Mouse (Mus musculus): ENCODE results near the gene Mrpl17. TPM values are rescaled to one million over a fixed set of nuclear protein-coding genes. Genes with fewer than 3 reads are reported as not detected.

The Mrpl17 gene
- polyA plus RNA-seq, 1 experiment: 346 TPM

DNA sequence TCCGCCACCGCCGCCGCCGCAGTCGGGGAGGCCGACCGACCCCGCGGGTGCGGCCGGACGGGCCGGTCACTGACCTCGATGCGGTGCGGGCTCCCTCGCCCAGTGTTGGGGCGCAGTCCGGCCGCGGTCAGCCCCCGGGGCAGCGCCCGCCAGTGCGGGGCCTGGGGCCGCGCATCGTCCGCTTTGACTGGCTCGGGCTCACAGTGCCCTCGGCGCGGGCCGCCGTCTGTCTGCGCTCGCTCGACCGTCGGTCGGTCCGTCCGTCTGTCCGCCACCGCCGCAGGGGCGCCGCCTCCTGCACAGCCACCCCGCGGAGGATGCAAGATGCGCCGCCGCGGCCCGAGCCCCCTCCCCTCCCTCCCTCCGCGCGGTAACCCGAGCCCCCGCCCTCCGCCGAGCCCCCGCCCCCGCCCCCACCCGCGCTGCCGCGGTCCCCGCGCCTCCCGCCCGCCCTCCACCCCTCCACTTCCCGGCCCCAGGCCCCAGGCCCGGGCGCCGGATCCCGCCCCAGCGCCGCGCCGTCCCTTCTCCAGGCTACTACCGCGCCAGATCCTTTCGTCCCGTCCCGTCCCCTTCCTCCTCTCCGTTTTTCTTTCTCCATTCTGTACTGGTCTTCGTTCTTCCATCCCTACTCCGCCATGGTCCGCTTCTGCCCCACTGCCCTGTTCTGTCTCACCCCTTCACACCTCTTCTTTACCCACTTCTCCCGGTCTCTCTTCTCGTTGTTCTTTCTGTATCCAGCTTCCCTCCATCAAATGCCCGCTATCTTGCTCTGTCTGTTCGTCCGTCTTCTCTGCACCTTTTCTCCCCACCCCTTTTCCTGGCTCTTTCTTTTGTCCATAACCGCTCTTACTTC is 23.4 kb downstream of the Mrpl17 start, which contains the start of gene Dchs1:
Dchs1 (minus strand) TSS at position 370 of the 856 bp plus-strand sequence.
- TF ChIP-seq SRF (IDR thresholded peaks at IDR 0.05; ENCODE audit: control insufficient read depth, insufficient read length, low read depth): no peak
- no peak for TF ChIP-seq REST (IDR thresholded peaks at IDR 0.05; ENCODE audit: insufficient read depth, insufficient read length)
- no peak for TF ChIP-seq POLR2AphosphoS2 (IDR thresholded peaks at IDR 0.05; ENCODE audit: insufficient read length, low read depth)
- TF ChIP-seq MAX (IDR thresholded peaks at IDR 0.05; ENCODE audit: low read depth): no peak
- TF ChIP-seq POLR2A (IDR thresholded peaks at IDR 0.05; ENCODE audit: insufficient read length, low read depth): no peak
- TF ChIP-seq E2F4 (IDR thresholded peaks at IDR 0.05; ENCODE audit: insufficient read depth): no peak
- no peak for TF ChIP-seq USF1 (IDR thresholded peaks at IDR 0.05; ENCODE audit: low read depth)
- TF ChIP-seq MYOG (IDR thresholded peaks at IDR 0.05; ENCODE audit: control insufficient read depth in 1 of 3, insufficient read depth in 1 of 3, insufficient read length in 2 of 3, low read depth in 2 of 3): no peak
- TF ChIP-seq TCF12 (IDR thresholded peaks at IDR 0.05; ENCODE audit: insufficient read depth, poor library complexity, severe bottlenecking): no peak
- TF ChIP-seq TCF3 (IDR thresholded peaks at IDR 0.05; ENCODE audit: insufficient read length, low read depth): no peak
- no peak for TF ChIP-seq CEBPB (IDR thresholded peaks at IDR 0.05; ENCODE audit: insufficient read depth, poor library complexity, severe bottlenecking)
- no peak for TF ChIP-seq MYOD1 (IDR thresholded peaks at IDR 0.05; ENCODE audit: control insufficient read depth in 1 of 3, insufficient read length in 2 of 3, low read depth in 2 of 3)

DNA sequence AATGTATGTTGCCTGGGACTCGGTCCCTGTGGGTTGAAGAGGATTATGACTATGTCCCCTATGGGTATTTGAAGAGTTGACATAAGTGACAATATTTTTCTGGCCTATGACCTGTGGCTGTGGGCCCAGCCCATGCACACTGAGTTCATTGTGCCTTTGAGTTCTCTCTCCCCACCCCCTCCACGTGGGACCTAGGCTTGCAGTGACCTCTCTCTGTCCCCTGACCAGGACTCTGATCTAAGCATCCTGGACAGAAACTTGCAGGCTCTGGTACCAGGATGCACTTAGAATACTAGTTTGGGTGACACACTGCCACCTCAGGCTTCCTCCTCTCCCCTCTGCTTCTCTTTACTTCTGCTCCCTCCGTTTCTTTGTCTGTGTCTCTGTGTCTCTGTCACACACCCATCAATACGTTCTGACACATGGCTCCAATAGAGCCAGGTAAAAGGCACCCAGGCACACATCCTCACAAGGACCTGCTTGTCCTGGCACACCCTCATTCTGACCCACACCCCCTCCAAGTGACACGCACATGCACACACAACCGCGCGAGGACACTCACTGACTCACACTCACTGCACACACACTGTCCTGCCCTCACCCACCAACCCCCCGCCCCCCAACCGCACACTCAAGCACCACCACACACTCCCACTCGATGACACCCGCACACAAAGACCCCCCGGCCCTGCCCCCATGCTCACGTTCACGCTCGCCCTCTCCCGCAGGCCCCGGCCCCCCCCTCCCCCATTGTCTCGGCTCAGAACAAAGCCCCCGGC is 24.2 kb downstream of the Mrpl17 start:
- no peak for TF ChIP-seq TCF3 (IDR thresholded peaks at IDR 0.05; ENCODE audit: insufficient read length, low read depth)
- TF ChIP-seq E2F4 (IDR thresholded peaks at IDR 0.05; ENCODE audit: insufficient read depth): no peak
- no peak for TF ChIP-seq MYOG (IDR thresholded peaks at IDR 0.05; ENCODE audit: control insufficient read depth in 1 of 3, insufficient read depth in 1 of 3, insufficient read length in 2 of 3, low read depth in 2 of 3)
- no peak for TF ChIP-seq CEBPB (IDR thresholded peaks at IDR 0.05; ENCODE audit: insufficient read depth, poor library complexity, severe bottlenecking)
- TF ChIP-seq REST (IDR thresholded peaks at IDR 0.05; ENCODE audit: insufficient read depth, insufficient read length): no peak
- TF ChIP-seq MAX (IDR thresholded peaks at IDR 0.05; ENCODE audit: low read depth): no peak
- no peak for TF ChIP-seq POLR2AphosphoS2 (IDR thresholded peaks at IDR 0.05; ENCODE audit: insufficient read length, low read depth)
- no peak for TF ChIP-seq TCF12 (IDR thresholded peaks at IDR 0.05; ENCODE audit: insufficient read depth, poor library complexity, severe bottlenecking)
- TF ChIP-seq POLR2A (IDR thresholded peaks at IDR 0.05; ENCODE audit: insufficient read length, low read depth): no peak
- no peak for TF ChIP-seq SRF (IDR thresholded peaks at IDR 0.05; ENCODE audit: control insufficient read depth, insufficient read length, low read depth)
- no peak for TF ChIP-seq MYOD1 (IDR thresholded peaks at IDR 0.05; ENCODE audit: control insufficient read depth in 1 of 3, insufficient read length in 2 of 3, low read depth in 2 of 3)
- TF ChIP-seq USF1 (IDR thresholded peaks at IDR 0.05; ENCODE audit: low read depth): no peak
- Histone ChIP-seq H3K27me3 (ENCODE audit: control insufficient read depth, insufficient read depth, insufficient read length) (peaks cover 15% of the 10 kb centered on the region), H3K4me3 (no peak overlapping the region), H3K36me3 (ENCODE audit: control insufficient read depth, insufficient read depth) (no peaks in the 10 kb centered on the region), H3ac (ENCODE audit: control insufficient read depth, insufficient read length) (no peak overlapping the region), H3K4me2 (ENCODE audit: low read depth) (no peak overlapping the region), H3K79me2 (ENCODE audit: control insufficient read depth, insufficient read depth) (no peaks in the 10 kb centered on the region)

More for the DNA sequence above, 23.4 kb downstream of the Mrpl17 start, which contains the start of gene Dchs1:
- Histone ChIP-seq H3K4me3 (no peak within 1 kb of the TSS), H3K27me3 (ENCODE audit: control insufficient read depth, insufficient read depth, insufficient read length) (peaks cover 15% of the 10 kb centered on the region), H3K36me3 (ENCODE audit: control insufficient read depth, insufficient read depth) (no peaks in the 10 kb centered on the region), H3K79me2 (ENCODE audit: control insufficient read depth, insufficient read depth) (no peaks in the 10 kb centered on the region), H3K4me2 (ENCODE audit: low read depth) (peak within 1 kb of the TSS; percentile 44), H3ac (ENCODE audit: control insufficient read depth, insufficient read length) (no peak within 1 kb of the TSS)

DNA sequence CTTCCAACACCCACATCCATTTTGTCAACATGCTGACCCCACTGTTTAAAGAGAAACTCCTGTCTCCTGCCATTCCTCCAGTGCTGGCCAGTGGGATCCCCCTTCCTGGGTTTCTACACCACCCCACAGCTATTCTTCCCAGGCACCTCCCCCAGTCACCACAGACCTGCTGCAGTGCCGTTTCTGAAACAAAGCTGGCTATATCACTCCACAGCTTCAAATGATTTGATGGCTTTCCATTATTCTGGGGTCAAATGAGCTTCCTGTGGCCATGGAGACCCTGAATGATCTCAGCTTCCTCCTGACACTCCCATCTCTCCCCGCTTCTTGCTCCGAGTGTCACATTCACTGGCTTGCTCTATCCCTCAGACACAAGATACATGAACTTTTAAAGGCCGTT is 26.3 kb downstream of the Mrpl17 start:
- no peak for TF ChIP-seq POLR2A (IDR thresholded peaks at IDR 0.05; ENCODE audit: insufficient read length, low read depth)
- TF ChIP-seq MYOD1 (IDR thresholded peaks at IDR 0.05; ENCODE audit: control insufficient read depth in 1 of 3, insufficient read length in 2 of 3, low read depth in 2 of 3): no peak
- TF ChIP-seq MYOG (IDR thresholded peaks at IDR 0.05; ENCODE audit: control insufficient read depth in 1 of 3, insufficient read depth in 1 of 3, insufficient read length in 2 of 3, low read depth in 2 of 3): no peak
- TF ChIP-seq TCF3 (IDR thresholded peaks at IDR 0.05; ENCODE audit: insufficient read length, low read depth): no peak
- TF ChIP-seq MAX (IDR thresholded peaks at IDR 0.05; ENCODE audit: low read depth): no peak
- no peak for TF ChIP-seq USF1 (IDR thresholded peaks at IDR 0.05; ENCODE audit: low read depth)
- Histone ChIP-seq H3K79me2 (ENCODE audit: control insufficient read depth, insufficient read depth) (no peaks in the 10 kb centered on the region), H3K4me2 (ENCODE audit: low read depth) (no peak overlapping the region), H3ac (ENCODE audit: control insufficient read depth, insufficient read length) (no peak overlapping the region), H3K36me3 (ENCODE audit: control insufficient read depth, insufficient read depth) (no peaks in the 10 kb centered on the region), H3K4me3 (no peak overlapping the region), H3K27me3 (ENCODE audit: control insufficient read depth, insufficient read depth, insufficient read length) (peaks cover 15% of the 10 kb centered on the region)

DNA sequence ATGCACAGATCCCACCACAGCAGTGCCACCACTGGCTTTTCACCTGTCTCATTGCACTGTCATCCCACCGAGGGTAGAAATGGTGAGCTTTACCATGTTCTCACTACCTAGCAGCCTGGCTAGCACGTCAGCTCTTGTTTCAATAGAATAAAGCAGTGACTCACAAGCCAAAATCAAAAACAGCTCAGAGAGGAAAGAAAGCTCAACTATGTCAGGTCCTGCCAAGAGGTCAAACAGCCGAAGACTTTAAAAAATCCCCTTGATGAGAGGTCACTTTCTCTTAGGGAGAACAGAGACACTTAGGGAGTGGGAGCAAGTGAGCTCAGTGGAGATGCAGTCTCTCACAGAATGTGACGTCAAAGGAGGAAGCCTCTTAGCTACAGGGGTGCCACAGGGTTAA is 27.0 kb downstream of the Mrpl17 start:
- Histone ChIP-seq H3K27me3 (ENCODE audit: control insufficient read depth, insufficient read depth, insufficient read length) (peaks cover 15% of the 10 kb centered on the region), H3K4me3 (no peak overlapping the region), H3K36me3 (ENCODE audit: control insufficient read depth, insufficient read depth) (no peaks in the 10 kb centered on the region), H3ac (ENCODE audit: control insufficient read depth, insufficient read length) (no peak overlapping the region), H3K4me2 (ENCODE audit: low read depth) (no peak overlapping the region), H3K79me2 (ENCODE audit: control insufficient read depth, insufficient read depth) (no peaks in the 10 kb centered on the region)
- no peak for TF ChIP-seq TCF12 (IDR thresholded peaks at IDR 0.05; ENCODE audit: insufficient read depth, poor library complexity, severe bottlenecking)
- TF ChIP-seq POLR2A (IDR thresholded peaks at IDR 0.05; ENCODE audit: insufficient read length, low read depth): no peak
- TF ChIP-seq USF1 (IDR thresholded peaks at IDR 0.05; ENCODE audit: low read depth): no peak
- TF ChIP-seq REST (IDR thresholded peaks at IDR 0.05; ENCODE audit: insufficient read depth, insufficient read length): no peak
- TF ChIP-seq MYOD1 (IDR thresholded peaks at IDR 0.05; ENCODE audit: control insufficient read depth in 1 of 3, insufficient read length in 2 of 3, low read depth in 2 of 3): no peak
- TF ChIP-seq SRF (IDR thresholded peaks at IDR 0.05; ENCODE audit: control insufficient read depth, insufficient read length, low read depth): no peak
- TF ChIP-seq TCF3 (IDR thresholded peaks at IDR 0.05; ENCODE audit: insufficient read length, low read depth): no peak
- no peak for TF ChIP-seq MYOG (IDR thresholded peaks at IDR 0.05; ENCODE audit: control insufficient read depth in 1 of 3, insufficient read depth in 1 of 3, insufficient read length in 2 of 3, low read depth in 2 of 3)
- TF ChIP-seq E2F4 (IDR thresholded peaks at IDR 0.05; ENCODE audit: insufficient read depth): no peak
- TF ChIP-seq MAX (IDR thresholded peaks at IDR 0.05; ENCODE audit: low read depth): no peak
- TF ChIP-seq POLR2AphosphoS2 (IDR thresholded peaks at IDR 0.05; ENCODE audit: insufficient read length, low read depth): no peak
- no peak for TF ChIP-seq CEBPB (IDR thresholded peaks at IDR 0.05; ENCODE audit: insufficient read depth, poor library complexity, severe bottlenecking)

All from myocyte (in vitro differentiated cells).